Comparison of ENCODE assay signal across 9 mouse cellular contexts in the genomic region with DNA sequence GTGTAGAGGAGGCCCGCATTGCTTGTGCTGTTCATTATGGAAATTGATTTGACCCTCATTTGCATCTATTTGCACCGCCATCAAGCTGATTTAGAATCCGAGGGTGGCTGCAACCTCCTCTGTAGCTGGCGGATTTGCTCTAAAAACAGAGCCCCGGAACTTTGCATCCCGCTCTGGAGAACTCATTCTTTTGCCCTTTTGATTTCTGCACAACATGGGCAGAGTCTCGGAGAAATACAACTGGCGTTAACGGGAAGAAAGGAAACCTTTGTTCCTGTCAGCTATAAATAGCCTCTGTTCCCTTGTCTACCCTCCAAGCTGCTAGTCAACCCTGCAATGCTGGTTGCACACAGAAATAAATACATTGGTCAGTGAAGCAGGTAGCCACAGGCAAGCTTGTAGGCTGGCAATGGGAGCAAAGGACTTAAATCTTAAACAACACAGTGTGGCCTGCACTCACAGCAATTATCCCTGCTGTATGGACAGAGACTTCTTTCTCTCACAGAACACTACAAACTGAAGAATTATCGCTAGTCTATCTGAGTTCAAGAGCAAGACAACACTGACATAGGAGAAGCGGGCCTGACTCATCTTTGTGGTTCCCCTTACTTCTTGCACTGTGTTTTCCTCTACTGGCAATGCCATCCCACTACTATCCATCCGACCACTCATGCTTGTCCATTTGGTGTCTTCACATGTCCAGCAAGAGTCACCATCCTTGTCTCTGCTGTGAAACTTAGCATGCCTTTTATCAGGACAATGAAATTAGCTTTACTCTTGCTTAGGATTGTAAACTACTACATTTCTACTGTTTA.
DNase-seq lines count a peak whose midpoint lies in the region; ATAC-seq and TF ChIP-seq lines count a peak whose summit lies in the region.
"Had no signal": no experiment of that assay in that cellular context is flagged by ENCODE, and none has a peak within 500 bp of the region (broad histone marks: within the 10 kb centered on the region; RNA-seq: fewer than 3 reads in every experiment).

No protein-coding gene starts in this region.

- H3K4me1 ChIP-seq in embryonic facial prominence, embryonic 14.5 days (ENCODE audit: control insufficient read depth, insufficient read depth, low read length), result no peaks in the 10 kb centered on the region
- H3K4me1 ChIP-seq in hindbrain, embryonic 12.5 days, result peaks cover 6% of the 10 kb centered on the region
- H3K4me1 ChIP-seq in midbrain, embryonic 11.5 days (ENCODE audit: control insufficient read depth, insufficient read depth, low read length), result peaks cover 5% of the 10 kb centered on the region; the same call in 1 of the 2 replicates
- no peaks in the 10 kb centered on the region for H3K4me1 ChIP-seq in thymus, adult 2 months (replicated peaks; ENCODE audit: control insufficient read depth, insufficient read depth, low read length)

- peak overlapping the region; percentile 34 for H3K4me2 ChIP-seq in embryonic facial prominence, embryonic 14.5 days (ENCODE audit: low read depth, low read length)
- peak overlapping the region; percentile 39 for H3K4me2 ChIP-seq in hindbrain, embryonic 12.5 days (replicated peaks)
- peak overlapping the region; percentile 15 for H3K4me2 ChIP-seq in midbrain, embryonic 11.5 days

- no peak for TF ChIP-seq POLR2A in thymus, adult 2 months (IDR thresholded peaks at IDR 0.05; ENCODE audit: control insufficient read depth, extremely low read depth, insufficient read depth, low read length, poor library complexity)

- ATAC-seq in embryonic facial prominence, embryonic 14.5 days (ENCODE audit: low read depth), result no peak
- ATAC-seq in hindbrain, embryonic 12.5 days (ENCODE audit: low FRiP score), result peak; percentile 89; the same call in 1 of the 2 replicates
- ATAC-seq in midbrain, embryonic 11.5 days (ENCODE audit: low FRiP score), result peak; percentile 90

- H3K9me3 ChIP-seq in embryonic facial prominence, embryonic 14.5 days (ENCODE audit: control insufficient read depth, low read length), result no peaks in the 10 kb centered on the region
- H3K9me3 ChIP-seq in hindbrain, embryonic 12.5 days (replicated peaks), result no peaks in the 10 kb centered on the region
- no peaks in the 10 kb centered on the region for H3K9me3 ChIP-seq in midbrain, embryonic 11.5 days (ENCODE audit: control insufficient read depth, low read length)

- no peaks in the 10 kb centered on the region for H3K36me3 ChIP-seq in embryonic facial prominence, embryonic 14.5 days (ENCODE audit: control insufficient read depth, insufficient read depth, low read length)
- H3K36me3 ChIP-seq in hindbrain, embryonic 12.5 days, result no peaks in the 10 kb centered on the region
- H3K36me3 ChIP-seq in midbrain, embryonic 11.5 days (ENCODE audit: control insufficient read depth, insufficient read depth, low read length), result no peaks in the 10 kb centered on the region
- H3K36me3 ChIP-seq in thymus, adult 2 months (ENCODE audit: control insufficient read depth, insufficient read depth, low read length), result no peaks in the 10 kb centered on the region

- H3K27me3 ChIP-seq in embryonic facial prominence, embryonic 14.5 days (replicated peaks; ENCODE audit: control insufficient read depth, insufficient read depth, low read length), result no peaks in the 10 kb centered on the region
- H3K27me3 ChIP-seq in hindbrain, embryonic 12.5 days, result no peaks in the 10 kb centered on the region
- H3K27me3 ChIP-seq in midbrain, embryonic 11.5 days (ENCODE audit: control insufficient read depth, insufficient read depth, low read length), result no peaks in the 10 kb centered on the region
- no peaks in the 10 kb centered on the region for H3K27me3 ChIP-seq in thymus, adult 2 months (ENCODE audit: control insufficient read depth, insufficient read depth, low read length)

- H3K4me3 ChIP-seq in embryonic facial prominence, embryonic 14.5 days (ENCODE audit: low read depth, low read length), result no peak overlapping the region
- no peak overlapping the region for H3K4me3 ChIP-seq in hindbrain, embryonic 12.5 days
- H3K4me3 ChIP-seq in midbrain, embryonic 11.5 days (ENCODE audit: low read depth, low read length), result no peak overlapping the region
- no peak overlapping the region for H3K4me3 ChIP-seq in thymus, adult 2 months (ENCODE audit: control insufficient read depth, insufficient read depth, low read length)

- WGBS in embryonic facial prominence, embryonic 14.5 days, result 38% methylated on average over 12 of the region's 12 CpGs
- WGBS in hindbrain, embryonic 12.5 days, result 31% methylated on average over 12 of the region's 12 CpGs
- 39% methylated on average over 12 of the region's 12 CpGs for WGBS in midbrain, embryonic 11.5 days
- 58% methylated on average over 12 of the region's 12 CpGs for WGBS in thymus, adult 2 months

- H3K27ac ChIP-seq in embryonic facial prominence, embryonic 14.5 days (replicated peaks; ENCODE audit: low read depth, low read length), result no peak overlapping the region
- no peak overlapping the region; the same call in 1 of the 2 replicates for H3K27ac ChIP-seq in hindbrain, embryonic 12.5 days
- H3K27ac ChIP-seq in midbrain, embryonic 11.5 days (ENCODE audit: low read depth, low read length), result no peak overlapping the region
- H3K27ac ChIP-seq in thymus, adult 2 months (ENCODE audit: control insufficient read depth, insufficient read depth, low read length), result no peak overlapping the region

- peak; percentile 2 for DNase-seq in NIH3T3 (ENCODE audit: low read depth)
- DNase-seq in embryonic facial prominence, embryonic 14.5 days (ENCODE audit: low spot score), result peak; percentile 2
- DNase-seq in midbrain, embryonic 11.5 days (ENCODE audit: low spot score, missing footprints), result peak; percentile 85
- no peak for DNase-seq in thymus, adult 18-20 months
- no peak for DNase-seq in thymus, adult 2 months
- no peak for DNase-seq in cerebellum, adult 18-20 months
- DNase-seq in urinary bladder, adult 2 months (ENCODE audit: low spot score), result no peak
- DNase-seq: lung, postnatal 4 days had no signal

- TF ChIP-seq CTCF in thymus, adult 2 months (IDR thresholded peaks at IDR 0.05; ENCODE audit: borderline replicate concordance, control insufficient read depth, extremely low read depth, insufficient read depth, low read length, poor library complexity), result no peak

- H3K9ac ChIP-seq in embryonic facial prominence, embryonic 14.5 days (ENCODE audit: low read depth, low read length), result peak overlapping the region; percentile 34; the same call in 1 of the 2 replicates
- H3K9ac ChIP-seq in hindbrain, embryonic 12.5 days, result no peak overlapping the region
- 0 out of 2 replicates have a peak overlapping the region, but pooled peaks have one; percentile 22 for H3K9ac ChIP-seq in midbrain, embryonic 11.5 days (ENCODE audit: low read length)

Comparison
In these comparisons a context has a peak if more than half of its experiments do, and no peak if none do; other contexts are left out.
1. DNase-seq: peak in NIH3T3 (single experiment), embryonic facial prominence, embryonic 14.5 days (single experiment) and midbrain, embryonic 11.5 days (single experiment); none in thymus, adult 18-20 months (0 of 2), thymus, adult 2 months (single experiment), cerebellum, adult 18-20 months (0 of 2) and urinary bladder, adult 2 months (single experiment).
2. Peak in every context shown above with its lines, with median percentiles within 50 percentile points of each other: H3K4me2 ChIP-seq.